Mouse (Mus musculus) erythroblast, embryonic 14.5 days (primary cell): ENCODE measurements at regions not wholly inside any gene's neighbourhood (a gene's known extent, or its start where the extent isn't known, plus 50 kb on each side); places are given as distances from the start of the nearest gene placed in this dataset.

ENCODE experiments used
- H3K27me3 ChIP-seq: 2 replicates; pipeline ENCODE4 v1.6.1; 2012; ENCODE audit warnings: inconsistent platforms; ENCODE audit not compliant: control insufficient read depth
- H3K36me3 ChIP-seq: 2 replicates; pipeline ENCODE4 v1.6.1; 2012; ENCODE audit warnings: mild to moderate bottlenecking, inconsistent platforms; ENCODE audit not compliant: control insufficient read depth
- H3K4me1 ChIP-seq: 2 replicates; pipeline ENCODE4 v1.6.1; 2012; ENCODE audit warnings: inconsistent platforms; ENCODE audit not compliant: control insufficient read depth
- H3K4me3 ChIP-seq: replicated peaks from 2 replicates; pipeline ENCODE3; 2012; ENCODE audit warnings: moderate library complexity, mild to moderate bottlenecking, inconsistent platforms
- H3K9me3 ChIP-seq: 2 replicates; pipeline ENCODE4 v1.6.1; 2012; ENCODE audit warnings: low read length, inconsistent platforms, mixed read lengths; ENCODE audit not compliant: control insufficient read depth
- GATA1 ChIP-seq: IDR thresholded peaks from 2 replicates; pipeline ENCODE4 v1.6.1; 2012; ENCODE audit warnings: low read length, inconsistent platforms, mixed read lengths
- TAL1 ChIP-seq: IDR thresholded peaks from 3 replicates; pipeline ENCODE4 v1.6.1; 2012; ENCODE audit warnings: low read length, inconsistent platforms, mixed read lengths

DNA sequence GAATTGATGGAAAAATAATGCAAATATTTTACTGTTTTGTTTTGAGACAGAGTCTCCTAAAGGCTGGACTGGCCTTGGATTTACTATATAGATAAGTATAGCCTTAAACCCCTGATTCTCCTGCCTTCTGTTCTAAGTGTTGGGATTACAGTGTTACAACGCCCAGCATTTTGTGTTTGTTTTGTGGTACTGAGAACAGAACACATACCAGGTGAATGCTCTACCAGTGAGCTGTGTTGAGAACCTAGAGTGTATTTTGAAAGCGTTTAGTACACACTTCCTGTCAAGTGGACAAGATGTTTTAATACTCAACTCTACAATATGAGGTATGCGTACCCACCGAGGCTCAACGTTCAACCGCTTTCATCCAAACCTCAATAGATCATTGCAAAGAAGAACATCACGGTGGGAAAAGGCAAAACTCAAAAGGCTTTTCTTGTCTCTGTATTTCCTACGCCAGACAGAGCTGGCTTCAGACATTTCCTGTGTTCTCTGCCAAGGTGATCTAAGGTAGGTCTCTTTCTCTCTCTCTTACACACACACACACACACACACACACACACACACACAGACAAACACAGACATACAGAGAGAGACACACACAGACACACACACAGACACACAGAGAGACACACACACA, 104.3 kb upstream of the Cpm start:
- Histone ChIP-seq H3K9me3 (no peaks in the 10 kb centered on the region), H3K4me1 (no peaks in the 10 kb centered on the region), H3K36me3 (no peaks in the 10 kb centered on the region), H3K4me3 (no peak overlapping the region), H3K27me3 (no peaks in the 10 kb centered on the region)
- no peak for TF ChIP-seq GATA1
- TF ChIP-seq TAL1, result no peak

DNA sequence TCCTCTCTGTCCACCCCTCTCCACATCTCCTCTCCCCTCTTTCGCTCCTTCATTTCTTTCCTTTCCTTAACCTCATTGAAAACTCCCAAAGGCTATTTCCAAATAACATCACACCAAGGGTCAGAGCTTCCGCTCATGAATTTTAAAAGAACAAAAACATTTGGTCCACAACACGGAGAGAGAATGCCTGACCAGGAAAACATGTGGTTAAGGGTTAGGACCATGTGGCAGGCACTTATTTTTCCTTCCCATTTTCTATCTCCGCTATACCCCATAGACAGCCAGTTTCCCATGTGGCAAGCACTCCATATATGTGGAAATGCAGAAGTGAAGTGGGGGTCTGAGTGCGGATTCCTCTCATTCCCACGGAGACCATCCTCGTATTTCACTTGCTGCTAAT, 105.2 kb upstream of the Cpm start:
- Histone ChIP-seq H3K4me3 (no peak overlapping the region), H3K9me3 (no peaks in the 10 kb centered on the region), H3K27me3 (no peaks in the 10 kb centered on the region), H3K4me1 (no peaks in the 10 kb centered on the region), H3K36me3 (no peaks in the 10 kb centered on the region)
- TF ChIP-seq GATA1, result no peak
- TF ChIP-seq TAL1, result no peak

- TF ChIP-seq TAL1 (no peak), GATA1 (no peak)
- Histone ChIP-seq H3K4me3 (no peak overlapping the region), H3K27me3 (no peaks in the 10 kb centered on the region), H3K4me1 (no peaks in the 10 kb centered on the region), H3K9me3 (no peaks in the 10 kb centered on the region), H3K36me3 (no peaks in the 10 kb centered on the region)
Observed at GRCm38 (mm10) chr10:117522906-117523829, 106.1 kb upstream of the Cpm start.

DNA sequence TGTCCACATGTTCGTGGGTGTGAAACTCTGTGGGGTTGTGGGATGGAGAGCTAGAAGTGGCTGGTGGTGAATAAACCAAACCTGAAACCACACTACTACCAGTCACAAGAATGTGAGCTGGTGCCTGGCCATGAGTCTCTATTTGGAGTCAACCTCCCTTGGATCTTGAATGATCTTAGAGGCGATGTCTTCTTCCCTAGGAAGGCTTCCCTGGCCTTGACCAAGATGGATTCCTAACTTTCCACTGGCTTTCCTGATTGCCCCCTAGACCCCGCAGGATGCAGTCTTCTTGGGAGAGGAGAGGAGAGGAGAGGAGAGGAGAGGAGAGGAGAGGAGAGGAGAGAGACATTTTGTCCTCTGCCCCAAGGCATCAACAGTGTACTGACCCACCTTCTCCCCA, 106.9 kb upstream of the Cpm start:
- no peak for TF ChIP-seq GATA1
- no peak for TF ChIP-seq TAL1
- H3K4me1 ChIP-seq, result no peaks in the 10 kb centered on the region
- H3K9me3 ChIP-seq, result no peaks in the 10 kb centered on the region
- H3K36me3 ChIP-seq, result no peaks in the 10 kb centered on the region
- H3K27me3 ChIP-seq, result no peaks in the 10 kb centered on the region
- no peak overlapping the region for H3K4me3 ChIP-seq

DNA sequence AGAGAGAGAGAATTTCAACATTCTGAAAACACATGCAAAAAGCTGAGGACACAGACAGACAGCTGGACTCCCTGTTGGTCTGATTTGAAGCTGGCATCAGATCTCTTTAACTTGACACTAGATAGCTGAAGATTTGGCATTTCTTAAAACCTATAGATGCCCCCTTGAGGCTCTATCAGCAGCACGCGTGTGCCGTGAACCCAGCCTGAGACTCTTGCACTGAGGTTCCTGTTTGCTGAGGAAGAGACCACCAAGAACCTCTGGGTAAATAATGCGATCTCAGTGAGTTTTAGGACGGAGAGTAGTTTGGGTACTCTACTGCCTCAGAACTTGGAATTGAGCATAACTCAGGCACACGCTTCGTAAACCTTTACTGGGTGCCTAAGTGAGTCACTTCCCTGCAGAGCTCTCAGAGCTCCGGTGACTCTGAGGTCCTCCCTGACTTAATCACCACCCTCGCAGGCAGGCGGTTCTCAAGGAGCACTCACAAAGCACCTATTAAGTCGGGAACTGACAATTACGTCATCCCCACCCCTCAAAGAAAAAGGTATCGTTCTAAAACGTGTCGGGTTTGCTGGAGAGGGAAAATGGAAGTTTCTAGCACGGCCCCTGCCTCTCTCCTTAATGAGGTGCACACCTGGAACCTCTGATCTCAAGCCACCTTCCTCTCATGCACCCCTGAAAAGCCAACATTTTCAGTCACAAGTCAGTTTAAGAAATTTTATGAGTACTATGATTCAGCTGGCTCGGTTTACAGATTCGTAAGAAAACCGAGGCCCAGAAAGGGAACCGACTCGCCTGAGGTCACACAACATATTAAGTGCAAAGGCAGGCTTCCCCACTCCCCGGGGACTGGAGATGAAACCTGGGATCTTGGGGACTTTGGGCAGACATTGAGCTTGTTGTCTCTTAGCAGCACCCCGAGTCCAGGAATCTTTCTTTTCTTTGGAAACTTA, 107.7 kb upstream of the Cpm start:
- no peak overlapping the region for H3K4me3 ChIP-seq
- TF ChIP-seq GATA1 (no peak), TAL1 (no peak)

DNA sequence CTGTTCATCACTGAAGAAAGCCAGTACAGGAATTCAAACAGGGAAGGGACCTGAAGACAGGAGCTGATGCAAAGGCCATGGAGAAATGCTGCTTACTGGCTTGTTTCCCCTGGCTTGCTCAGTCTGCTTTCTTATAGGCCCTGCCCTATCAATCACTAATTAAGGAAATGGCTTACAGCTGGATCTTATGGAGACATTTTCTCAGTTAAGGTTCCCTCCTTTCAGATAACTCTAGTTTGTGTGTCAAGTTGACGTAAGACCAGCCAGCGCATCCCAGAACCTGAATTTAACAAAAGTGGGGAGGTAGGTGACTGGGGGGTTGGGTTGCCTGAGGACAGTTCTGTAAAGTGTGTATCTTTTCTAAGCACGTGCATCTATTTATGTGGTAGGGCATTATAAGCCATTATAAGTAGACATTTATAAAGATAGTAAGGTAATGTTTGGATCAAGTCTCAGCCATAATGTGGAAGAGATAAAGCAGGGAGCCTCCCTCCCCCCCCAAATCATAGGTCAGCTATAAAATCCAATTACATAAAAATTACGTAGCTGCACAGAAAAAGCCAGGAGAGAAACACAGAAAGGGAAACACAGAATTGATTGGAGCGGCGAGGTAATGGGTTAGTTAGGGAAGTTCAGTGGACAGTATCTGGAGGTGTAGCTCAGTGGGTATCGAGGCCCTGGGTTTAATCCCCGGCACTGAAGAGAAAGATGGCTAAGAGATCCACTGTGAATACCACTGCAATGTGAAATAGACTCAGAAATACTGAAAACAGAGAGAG, 108.6 kb upstream of the Cpm start:
- Histone ChIP-seq H3K4me3 (no peak overlapping the region), H3K27me3 (no peaks in the 10 kb centered on the region), H3K9me3 (no peaks in the 10 kb centered on the region), H3K36me3 (no peaks in the 10 kb centered on the region), H3K4me1 (no peaks in the 10 kb centered on the region)
- TF ChIP-seq TAL1 (no peak), GATA1 (no peak)

More for the DNA sequence above, 107.7 kb upstream of the Cpm start:
- H3K27me3 ChIP-seq, result no peaks in the 10 kb centered on the region
- H3K36me3 ChIP-seq, result no peaks in the 10 kb centered on the region
- H3K4me1 ChIP-seq, result no peaks in the 10 kb centered on the region
- no peaks in the 10 kb centered on the region for H3K9me3 ChIP-seq

GRCm38 (mm10) chr10:117519670-117520535, 109.4 kb upstream of the Cpm start:
- Histone ChIP-seq H3K9me3 (no peaks in the 10 kb centered on the region; the same call in 1 of the 2 replicates), H3K4me1 (no peaks in the 10 kb centered on the region), H3K36me3 (no peaks in the 10 kb centered on the region), H3K4me3 (no peak overlapping the region), H3K27me3 (no peaks in the 10 kb centered on the region)
- TF ChIP-seq TAL1, result no peak
- no peak for TF ChIP-seq GATA1
